Mouse (Mus musculus) urinary bladder, postnatal 4 days (tissue): ENCODE results near the gene Zmiz1.

Source experiments
- DNase-seq, 2 experiments: peaks; one replicate each; pipeline ENCODE4 v3.0.0; 2021 to 2022; ENCODE audit warnings: low spot score in 2 of 2

Gene Zmiz1

DNA sequence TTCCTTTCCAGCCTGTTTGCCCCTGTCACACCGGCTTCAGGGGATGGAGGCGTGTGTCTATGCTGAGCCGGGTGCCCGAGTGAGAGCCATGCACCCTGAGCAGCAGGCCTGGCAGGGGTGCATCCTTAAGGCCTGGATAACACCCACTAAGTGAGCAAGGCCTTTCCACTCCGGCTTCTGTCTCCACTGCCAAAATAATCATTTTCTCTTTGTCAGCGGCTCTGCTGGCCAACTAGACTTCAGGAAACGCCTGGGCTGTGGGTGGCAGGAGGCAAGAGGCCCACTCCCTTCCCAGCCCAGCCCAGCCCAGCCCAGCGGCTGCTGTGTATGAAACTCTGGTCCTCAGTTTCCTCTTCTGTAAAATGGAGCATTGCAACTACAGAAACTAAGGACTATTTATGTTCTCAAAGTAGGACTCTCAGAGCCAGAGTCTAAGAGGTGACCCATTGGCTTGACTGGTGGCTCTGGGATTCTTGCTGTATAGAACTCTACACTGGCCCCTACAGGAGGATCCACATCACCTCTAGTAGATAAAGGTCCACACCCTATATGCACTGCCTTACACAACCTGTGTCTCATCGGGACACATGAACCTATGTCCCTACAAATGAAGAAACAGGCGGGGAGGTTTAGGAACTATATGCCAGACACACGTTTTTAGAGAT is 76.1 kb downstream of the Zmiz1 start:
- DNase-seq, result no peak

- no peak for DNase-seq
Observed at GRCm38 (mm10) chr14:25535583-25535943, 76.6 kb downstream of the Zmiz1 start.

GRCm38 (mm10) chr14:25536476-25536875 is 77.5 kb downstream of the Zmiz1 start:
- DNase-seq, result no peak

DNA sequence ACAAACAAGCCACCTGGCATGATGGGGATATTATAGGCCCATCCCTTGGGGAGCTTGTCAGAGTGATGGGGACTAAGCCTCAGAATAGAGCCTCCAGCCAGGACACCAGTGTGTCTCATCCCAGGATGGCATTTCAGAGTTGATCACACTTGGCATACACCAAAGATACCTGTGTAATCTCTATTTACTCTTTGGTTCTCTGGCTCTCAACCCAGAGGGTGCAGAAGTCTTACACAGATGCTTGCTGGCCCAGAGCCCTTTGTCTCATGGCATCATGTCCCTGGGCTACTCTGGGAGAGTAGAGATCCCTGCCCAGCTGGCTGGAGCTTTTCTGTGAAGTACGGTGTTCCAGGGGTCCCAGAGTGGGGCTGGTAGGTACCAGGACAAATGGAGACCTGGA is 78.4 kb downstream of the Zmiz1 start:
- DNase-seq, result no peak

GRCm38 (mm10) chr14:25538522-25538921 is 79.5 kb downstream of the Zmiz1 start:
- DNase-seq, result no peak

GRCm38 (mm10) chr14:25539493-25540116 is 80.6 kb downstream of the Zmiz1 start:
- DNase-seq, result no peak

GRCm38 (mm10) chr14:25540172-25540571 is 81.2 kb downstream of the Zmiz1 start:
- DNase-seq, result no peak

DNA sequence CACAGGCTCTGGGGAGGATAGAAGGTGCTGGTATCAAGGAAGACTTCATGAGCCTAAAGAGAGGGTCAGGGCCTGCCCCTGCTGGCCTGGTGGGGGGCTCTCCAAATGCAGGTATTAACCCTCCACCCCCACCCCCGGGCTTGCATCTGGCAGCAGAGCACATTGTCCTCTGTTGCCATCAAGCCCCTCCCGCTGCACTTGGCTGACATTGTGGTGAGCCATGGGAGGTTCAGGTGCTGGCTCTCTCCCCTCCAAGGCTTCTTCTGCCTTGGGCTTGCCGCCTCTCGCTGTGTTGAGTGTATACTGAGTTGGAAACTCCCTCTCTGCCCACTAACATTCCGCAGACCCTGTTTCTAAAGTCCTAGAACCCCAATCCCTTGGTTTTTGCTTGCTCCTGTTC is 82.2 kb downstream of the Zmiz1 start:
- DNase-seq, result no peak

DNA sequence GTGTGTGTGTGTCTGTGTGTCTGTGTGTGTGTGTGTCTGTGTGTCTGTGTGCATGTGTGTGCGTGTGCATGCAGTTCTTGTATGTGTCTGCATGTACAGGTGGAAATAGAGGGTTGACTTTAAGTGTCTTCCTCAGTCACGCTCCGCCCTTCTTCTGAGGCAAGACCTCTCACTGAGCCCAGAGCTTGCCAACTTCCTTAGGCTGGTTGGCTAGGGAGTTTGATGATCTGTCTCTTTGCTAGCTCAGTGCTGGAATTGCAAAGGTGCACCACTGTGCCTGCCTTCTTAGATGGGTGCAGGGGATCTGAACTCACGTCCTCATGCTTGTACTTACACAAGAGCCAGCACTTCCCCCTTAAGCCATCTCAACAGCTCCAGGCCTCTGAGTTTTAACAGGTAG is 84.1 kb downstream of the Zmiz1 start:
- DNase-seq, result no peak

GRCm38 (mm10) chr14:25543927-25544326 is 84.9 kb downstream of the Zmiz1 start:
- DNase-seq, result no peak

- DNase-seq, result no peak
Observed at GRCm38 (mm10) chr14:25546852-25547621, 88.1 kb downstream of the Zmiz1 start.

- no peak for DNase-seq
Observed at GRCm38 (mm10) chr14:25547882-25548281, 88.9 kb downstream of the Zmiz1 start.

GRCm38 (mm10) chr14:25548650-25549049 is 89.7 kb downstream of the Zmiz1 start:
- no peak for DNase-seq

DNA sequence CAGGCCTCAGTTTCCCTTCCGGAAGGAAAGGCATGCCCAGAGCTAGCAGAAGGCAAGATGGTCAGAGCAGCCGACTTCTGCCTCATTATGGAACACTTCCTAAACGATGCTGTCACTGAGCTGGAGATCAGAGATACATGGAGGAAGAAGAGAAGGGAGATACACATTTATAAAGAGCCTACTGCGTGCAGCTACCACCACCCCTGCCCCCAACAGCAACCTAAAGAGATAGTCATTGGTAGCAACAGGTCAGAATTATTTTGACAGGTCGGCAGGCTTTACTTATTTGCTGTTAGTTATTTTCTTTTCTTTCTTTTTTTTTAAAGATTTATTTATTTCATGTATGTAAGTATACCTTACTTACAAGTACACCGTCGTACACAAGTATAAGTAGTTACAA is 90.1 kb downstream of the Zmiz1 start:
- no peak for DNase-seq

DNA sequence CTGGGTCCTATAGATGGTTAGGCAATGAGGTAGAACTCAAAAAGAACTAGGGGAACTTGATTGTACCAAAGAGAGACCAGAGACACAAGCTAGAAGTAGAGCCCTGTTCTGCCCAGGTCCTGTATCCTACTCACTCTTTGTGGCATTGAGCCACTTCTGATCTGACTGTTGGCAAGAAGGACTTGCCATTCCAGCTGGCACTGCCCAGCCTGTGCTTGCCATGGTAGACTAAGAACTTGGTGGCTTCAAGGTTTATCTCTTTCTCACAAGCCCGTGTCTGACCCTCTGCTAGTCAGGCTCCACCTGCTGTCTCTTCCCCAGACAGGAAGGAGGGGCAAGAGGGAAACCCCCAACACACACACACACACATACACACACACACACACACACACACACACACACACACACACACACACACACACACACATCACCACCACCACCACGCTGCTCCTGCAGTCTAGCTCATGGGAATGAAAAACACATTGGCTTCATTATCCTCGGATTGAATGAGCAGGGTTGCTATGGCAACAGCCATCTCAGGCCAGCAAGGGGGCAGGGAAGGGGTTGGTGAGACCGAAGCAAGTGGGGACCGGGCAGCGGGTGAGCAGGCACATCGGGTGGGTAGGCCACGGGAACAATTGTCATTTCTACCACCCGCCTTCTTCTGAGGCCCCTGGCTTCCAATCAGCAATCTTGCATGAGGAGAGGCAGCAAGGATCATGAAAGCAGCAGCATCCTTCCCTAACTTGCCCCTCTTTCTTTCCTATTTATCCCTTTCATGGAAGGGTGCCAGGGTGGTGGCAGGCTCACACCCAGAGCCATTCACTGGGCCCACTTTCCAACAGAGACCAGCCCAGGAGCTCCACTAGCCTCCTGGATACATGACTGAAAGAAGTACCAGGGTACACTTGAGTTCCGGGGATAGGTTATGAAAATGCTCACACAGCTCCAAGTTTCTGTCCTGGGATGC is 91.2 kb downstream of the Zmiz1 start:
- no peak for DNase-seq

DNA sequence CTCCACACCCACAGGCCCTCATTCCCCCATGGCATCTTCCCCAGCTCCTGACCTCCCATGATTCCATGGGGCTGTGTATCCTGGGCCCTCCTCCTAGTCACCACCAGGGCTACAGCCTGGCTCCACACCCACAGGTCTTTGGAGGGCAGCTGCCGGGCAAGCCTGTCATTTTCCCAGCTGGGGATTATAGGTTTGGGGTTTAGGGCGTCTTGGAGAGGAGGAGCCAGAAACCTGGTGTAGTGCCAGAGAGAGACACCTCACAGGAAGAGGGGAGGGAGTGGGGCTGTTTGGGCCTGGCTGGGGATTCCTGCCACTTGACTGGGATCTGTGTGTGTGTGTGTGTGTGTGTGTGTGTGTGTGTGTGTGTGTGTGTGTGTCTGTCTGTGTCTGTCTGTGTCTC is 92.7 kb downstream of the Zmiz1 start:
- no peak for DNase-seq

- no peak for DNase-seq
Observed at GRCm38 (mm10) chr14:25553382-25553781, 94.4 kb downstream of the Zmiz1 start.

DNA sequence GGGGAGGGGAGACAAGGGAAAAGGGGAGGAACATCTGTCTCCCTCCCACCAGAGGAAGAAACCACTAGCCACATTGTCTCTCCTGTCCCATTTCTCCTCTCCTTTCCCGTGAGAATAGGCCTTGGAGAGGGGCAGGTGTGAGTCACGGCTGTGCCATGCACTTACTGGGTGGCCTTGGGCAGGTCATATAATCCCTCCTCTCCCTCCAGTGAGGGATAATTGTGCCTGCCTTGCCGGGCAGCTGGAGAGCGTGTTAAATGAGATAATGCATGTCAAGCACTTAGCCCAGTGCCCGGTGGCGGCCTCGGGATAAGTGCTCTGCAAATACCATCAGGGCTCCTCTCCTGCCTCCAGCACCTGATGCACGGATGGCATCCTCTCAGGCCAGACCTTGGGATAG is 95.8 kb downstream of the Zmiz1 start:
- DNase-seq, result no peak

GRCm38 (mm10) chr14:25555291-25555781 is 96.4 kb downstream of the Zmiz1 start:
- no peak for DNase-seq

GRCm38 (mm10) chr14:25555848-25556247 is 96.9 kb downstream of the Zmiz1 start:
- no peak for DNase-seq

DNA sequence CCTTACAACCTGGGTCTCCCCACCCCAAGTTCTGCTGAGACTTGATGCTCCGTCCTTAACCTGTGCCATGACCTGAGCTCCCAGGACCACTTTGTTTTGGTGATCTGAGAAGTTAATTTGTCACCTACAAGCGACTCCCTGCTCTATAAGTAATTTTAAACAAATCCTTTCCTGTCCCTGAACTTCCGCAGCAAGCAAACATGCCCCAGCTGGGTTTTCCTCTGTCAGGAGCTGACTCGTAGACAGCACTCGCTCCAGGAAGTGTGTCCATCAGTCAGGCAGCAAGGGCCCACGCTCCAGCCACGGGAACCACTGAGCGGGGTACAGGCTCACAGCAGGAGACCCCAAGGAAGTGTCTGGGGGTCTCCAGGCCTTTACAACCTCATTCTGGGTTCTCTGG is 98.0 kb downstream of the Zmiz1 start:
- DNase-seq, result no peak

GRCm38 (mm10) chr14:25558479-25558878 is 99.5 kb downstream of the Zmiz1 start:
- DNase-seq, result no peak
